Mouse (Mus musculus): Measurements from ENCODE around the gene Sesn3.

DNA sequence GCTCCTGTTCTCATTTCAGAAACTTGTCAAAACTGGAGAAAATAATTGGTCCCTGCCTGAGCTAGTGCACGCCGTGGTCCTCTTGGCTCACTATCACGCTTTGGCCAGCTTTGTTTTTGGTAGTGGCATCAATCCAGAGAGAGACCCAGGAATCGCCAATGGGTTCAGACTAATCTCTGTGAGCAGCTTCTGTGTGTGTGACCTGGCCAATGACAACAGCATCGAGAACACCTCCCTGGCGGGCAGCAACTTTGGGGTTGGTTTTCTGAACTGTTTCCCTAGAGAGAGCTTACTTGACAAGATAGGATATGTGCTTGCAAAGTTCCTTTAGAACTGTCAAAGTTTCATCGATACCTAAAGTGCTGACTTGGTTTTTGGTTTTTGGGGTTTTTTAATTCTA lies 39.6 kb downstream of the Sesn3 start:
- no peak for TF ChIP-seq CTCF (IDR thresholded peaks at IDR 0.05; ENCODE audit: low read depth, low read length)
- TF ChIP-seq POLR2A (IDR thresholded peaks at IDR 0.05; ENCODE audit: extremely low read depth, insufficient read depth, low read length): no peak

Data from liver, adult 2 months (tissue).